Mouse (Mus musculus) liver, embryonic 12.5 days (tissue): ENCODE data around the gene Rrp36. TPM values are rescaled to one million over a fixed set of nuclear protein-coding genes. Genes with fewer than 3 reads are reported as not detected.

Source experiments
- ATAC-seq: fragments of 200-750 bp; cut with Nextera tagmentation; 2 replicates; pipeline ENCODE4 v1.8.0; 2017; ENCODE audit warnings: moderate number of reproducible peaks, mild to moderate bottlenecking, moderate library complexity
- H3K27ac ChIP-seq: fragments of 300-500 bp; sonication (generic); 2 replicates; pipeline ENCODE4 v1.5.1; 2016; ENCODE audit warnings: mild to moderate bottlenecking
- H3K27me3 ChIP-seq: fragments of 300-500 bp; sonication (generic); replicated peaks from 2 replicates; pipeline ENCODE4 v1.6.1; 2016; ENCODE audit warnings: mild to moderate bottlenecking, moderate library complexity
- H3K36me3 ChIP-seq: fragments of 300-500 bp; sonication (generic); 2 replicates; pipeline ENCODE4 v1.6.1; 2016; ENCODE audit warnings: mild to moderate bottlenecking, moderate library complexity
- H3K4me1 ChIP-seq: fragments of 300-500 bp; sonication (generic); 2 replicates; pipeline ENCODE4 v1.6.1; 2016
- H3K4me2 ChIP-seq: fragments of 300-500 bp; sonication (generic); 2 replicates; pipeline ENCODE4 v1.6.1; 2016; ENCODE audit warnings: mild to moderate bottlenecking, moderate library complexity
- H3K4me3 ChIP-seq: fragments of 300-500 bp; sonication (generic); 2 replicates; pipeline ENCODE4 v1.5.1; 2016; ENCODE audit warnings: mild to moderate bottlenecking, moderate library complexity
- H3K9ac ChIP-seq: fragments of 300-500 bp; sonication (generic); 2 replicates; pipeline ENCODE4 v1.6.1; 2016; ENCODE audit warnings: mild to moderate bottlenecking, moderate library complexity
- H3K9me3 ChIP-seq: fragments of 300-500 bp; sonication (generic); replicated peaks from 2 replicates; pipeline ENCODE4 v1.6.1; 2016; ENCODE audit warnings: mild to moderate bottlenecking, moderate library complexity
- WGBS: fragments of 180-500 bp; shearing (Covaris S2); methylation state at CpG from one replicate; pipeline ENCODE4 v1.1.7; 2016; ENCODE audit not compliant: insufficient replicate concordance; 5-methylcytosine and 5-hydroxymethylcytosine counted together
- polyA plus RNA-seq: library from polyadenylated mRNA; unstranded; fragments of >200 nt; fragmentation: Nextera tagmentation; extraction: Ambion mirVana; gene quantifications from 2 replicates; pipeline ENCODE4 v1.2.1, GENCODE M21; 2016

The Rrp36 gene
- polyA plus RNA-seq, 1 experiment from 2014 or later, result 37.3 TPM

DNA sequence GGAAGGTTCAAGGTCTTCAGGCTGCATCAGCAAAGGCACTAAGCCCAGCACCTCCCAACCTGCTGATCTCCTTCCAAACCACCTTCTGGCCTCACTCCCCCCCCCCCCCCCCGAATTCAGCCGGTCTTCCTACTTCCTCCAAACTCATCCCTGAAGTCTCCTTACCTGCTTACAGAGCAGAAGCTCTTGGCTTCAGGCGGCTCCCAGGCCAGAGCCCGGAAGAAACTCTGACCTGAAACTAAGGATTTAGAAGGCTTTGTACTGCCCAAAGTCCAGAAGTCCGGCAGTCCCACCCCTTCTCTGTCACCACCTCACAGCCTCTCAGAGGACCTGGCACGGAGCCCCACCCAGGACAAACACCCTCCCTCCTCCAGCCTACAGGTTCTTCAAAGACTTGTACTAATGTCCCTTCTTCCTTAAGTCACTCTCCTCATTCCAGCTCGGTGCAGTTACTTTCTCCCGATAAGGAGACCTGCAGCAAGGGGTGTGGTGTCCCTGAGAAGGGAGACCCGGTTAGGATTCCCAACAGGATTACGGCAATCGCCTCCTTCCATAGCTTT, 29.2 kb downstream of the Rrp36 start:
- ATAC-seq, result peak; percentile 25
- Histone ChIP-seq H3K4me3 (peak overlapping the region; percentile 80), H3K27ac (peak overlapping the region; percentile 81), H3K4me1 (peaks cover 32% of the 10 kb centered on the region), H3K27me3 (no peaks in the 10 kb centered on the region), H3K9me3 (no peaks in the 10 kb centered on the region), H3K4me2 (peak overlapping the region; percentile 97), H3K36me3 (peaks cover 22% of the 10 kb centered on the region), H3K9ac (peak overlapping the region; percentile 79)
- WGBS, result 9% methylated on average over 11 of the region's 11 CpGs

- Histone ChIP-seq H3K36me3 (peaks cover 21% of the 10 kb centered on the region), H3K27me3 (no peaks in the 10 kb centered on the region), H3K4me1 (peaks cover 25% of the 10 kb centered on the region), H3K9ac (0 out of 2 replicates have a peak overlapping the region, but pooled peaks have one; percentile 79), H3K9me3 (no peaks in the 10 kb centered on the region), H3K27ac (no peak overlapping the region), H3K4me3 (peak overlapping the region; percentile 80; the same call in 1 of the 2 replicates), H3K4me2 (peak overlapping the region; percentile 97)
- ATAC-seq, result no peak
- 82% methylated on average over 12 of the region's 12 CpGs for WGBS
Measured at GRCm38 (mm10) chr17:46644152-46644805, 29.9 kb downstream of the Rrp36 start.

GRCm38 (mm10) chr17:46642060-46642459, 32.1 kb downstream of the Rrp36 start:
- Histone ChIP-seq H3K4me3 (no peak overlapping the region), H3K36me3 (peaks cover 6% of the 10 kb centered on the region; the same call in 1 of the 2 replicates), H3K4me2 (no peak overlapping the region), H3K4me1 (peaks cover 23% of the 10 kb centered on the region), H3K9me3 (no peaks in the 10 kb centered on the region), H3K27me3 (no peaks in the 10 kb centered on the region), H3K9ac (no peak overlapping the region), H3K27ac (no peak overlapping the region)
- no peak for ATAC-seq
- WGBS, result 75% methylated on average over 17 of the region's 17 CpGs

GRCm38 (mm10) chr17:46639929-46640328, 34.2 kb downstream of the Rrp36 start:
- H3K27ac ChIP-seq, result no peak overlapping the region
- no peak overlapping the region for H3K4me2 ChIP-seq
- peaks cover 10% of the 10 kb centered on the region; the same call in 1 of the 2 replicates for H3K36me3 ChIP-seq
- H3K9ac ChIP-seq, result no peak overlapping the region
- WGBS, result 49% methylated on average over 9 of the region's 9 CpGs
- no peak overlapping the region for H3K4me3 ChIP-seq
- ATAC-seq, result no peak
- H3K4me1 ChIP-seq, result peaks cover 19% of the 10 kb centered on the region
- no peaks in the 10 kb centered on the region for H3K9me3 ChIP-seq
- no peaks in the 10 kb centered on the region for H3K27me3 ChIP-seq

DNA sequence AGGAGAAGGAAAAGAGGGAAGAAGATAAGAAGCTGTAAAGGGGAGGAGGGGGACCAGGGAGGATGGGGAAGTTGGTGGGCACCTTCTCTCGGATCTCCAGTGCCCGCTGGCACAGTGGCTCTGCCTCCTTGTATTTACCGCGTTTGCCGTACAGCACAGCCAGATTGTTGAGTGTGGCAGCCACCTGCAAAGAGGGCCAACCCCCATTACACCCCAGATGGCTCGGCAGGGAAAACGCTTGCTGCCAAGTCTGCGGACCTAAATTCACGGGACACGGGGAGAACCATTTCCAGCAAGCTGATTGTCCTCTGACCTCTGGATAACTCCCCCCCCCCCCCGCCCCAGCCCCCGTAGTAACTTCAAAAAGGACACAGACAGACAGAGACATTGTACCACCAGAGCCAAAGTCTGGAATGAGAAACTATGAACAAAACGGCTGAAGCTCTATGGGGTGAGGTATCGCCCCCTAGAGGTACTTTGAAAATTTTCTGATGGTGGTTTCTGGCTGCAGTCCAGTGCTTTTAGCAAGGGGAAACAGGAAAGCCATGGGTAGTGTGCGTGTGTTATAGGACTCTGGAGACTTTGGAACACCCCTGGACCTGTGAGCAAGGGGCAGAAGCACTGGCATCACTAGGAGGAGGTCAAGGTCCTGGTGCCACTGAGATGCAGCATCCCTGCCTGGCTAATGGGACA, 37.2 kb downstream of the Rrp36 start:
- H3K27me3 ChIP-seq, result no peaks in the 10 kb centered on the region
- H3K36me3 ChIP-seq, result peaks cover 8% of the 10 kb centered on the region
- H3K4me3 ChIP-seq, result no peak overlapping the region
- H3K4me1 ChIP-seq, result peaks cover 10% of the 10 kb centered on the region; the same call in 1 of the 2 replicates
- peak overlapping the region; percentile 43 for H3K4me2 ChIP-seq
- H3K27ac ChIP-seq, result no peak overlapping the region
- no peak overlapping the region; the same call in 1 of the 2 replicates for H3K9ac ChIP-seq
- WGBS, result 25% methylated on average over 15 of the region's 15 CpGs
- ATAC-seq, result no peak
- no peaks in the 10 kb centered on the region for H3K9me3 ChIP-seq

GRCm38 (mm10) chr17:46629685-46630441, 44.3 kb downstream of the Rrp36 start:
- 19% methylated on average over 12 of the region's 12 CpGs for WGBS
- H3K36me3 ChIP-seq, result no peaks in the 10 kb centered on the region; the same call in 1 of the 2 replicates
- peak overlapping the region; percentile 71 for H3K27ac ChIP-seq
- peaks cover 37% of the 10 kb centered on the region for H3K4me1 ChIP-seq
- H3K27me3 ChIP-seq, result peaks cover 57% of the 10 kb centered on the region
- peak; percentile 18 for ATAC-seq
- no peak overlapping the region for H3K9ac ChIP-seq
- peak overlapping the region; percentile 66 for H3K4me3 ChIP-seq
- H3K9me3 ChIP-seq, result no peaks in the 10 kb centered on the region
- H3K4me2 ChIP-seq, result peak overlapping the region; percentile 70

DNA sequence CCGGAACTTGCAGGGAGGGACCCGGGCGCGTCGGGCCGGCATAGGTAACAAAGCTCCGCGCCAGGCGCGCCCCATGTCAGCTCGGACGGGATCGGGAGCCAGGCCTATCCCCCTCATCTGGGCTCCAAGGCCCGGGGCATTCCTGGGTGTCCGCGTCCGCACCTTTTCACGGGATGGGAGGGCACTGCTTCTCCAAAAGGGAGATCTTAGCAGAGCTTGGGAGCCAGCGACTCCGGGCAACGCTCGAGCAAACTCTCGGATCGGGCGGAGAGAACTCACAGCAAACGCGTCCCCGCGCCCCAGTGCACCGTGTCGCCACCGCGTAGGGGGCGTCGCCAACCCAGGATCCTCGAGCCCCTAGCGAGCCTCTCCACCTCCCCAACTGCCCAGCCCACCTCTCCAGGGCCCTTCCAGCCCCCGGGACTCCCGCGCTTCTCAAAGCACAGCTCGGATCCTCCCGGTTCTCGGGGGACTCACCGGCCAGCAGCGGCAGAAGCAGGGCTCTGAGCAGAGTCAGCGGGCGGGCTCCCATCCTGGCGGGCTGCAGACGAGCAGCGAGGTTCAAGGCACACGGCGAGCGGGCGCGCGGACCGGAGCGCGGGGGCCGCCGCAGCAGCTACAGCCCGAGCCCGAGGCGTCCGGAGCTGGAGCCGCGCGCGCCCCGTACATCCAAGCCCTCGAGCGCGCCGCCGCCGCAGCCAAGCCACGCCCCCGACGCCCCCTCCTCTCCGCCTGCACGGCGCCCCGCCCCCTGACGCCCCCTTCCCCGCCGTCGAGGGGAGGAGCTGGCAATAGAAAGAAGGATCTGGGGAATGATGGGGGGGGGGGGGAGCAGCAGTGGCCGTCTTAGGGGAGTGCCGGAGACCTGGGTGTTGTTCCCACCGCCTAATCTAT, 45.1 kb downstream of the Rrp36 start, which contains the start of gene Ptk7:
Gene Ptk7 (minus strand): TSS at position 714 of the 894 bp plus-strand sequence.
- under 1% methylated on average over 86 of the region's 90 CpGs for WGBS
- Histone ChIP-seq H3K27ac (peak within 1 kb of the TSS; percentile 71), H3K36me3 (no peaks in the 10 kb centered on the region; the same call in 1 of the 2 replicates), H3K9me3 (no peaks in the 10 kb centered on the region), H3K27me3 (peaks cover 57% of the 10 kb centered on the region), H3K4me2 (peak within 1 kb of the TSS; percentile 70), H3K4me3 (peak within 1 kb of the TSS; percentile 66), H3K9ac (peak within 1 kb of the TSS; percentile 74), H3K4me1 (peaks cover 44% of the 10 kb centered on the region)
- ATAC-seq, result peak; percentile 36

DNA sequence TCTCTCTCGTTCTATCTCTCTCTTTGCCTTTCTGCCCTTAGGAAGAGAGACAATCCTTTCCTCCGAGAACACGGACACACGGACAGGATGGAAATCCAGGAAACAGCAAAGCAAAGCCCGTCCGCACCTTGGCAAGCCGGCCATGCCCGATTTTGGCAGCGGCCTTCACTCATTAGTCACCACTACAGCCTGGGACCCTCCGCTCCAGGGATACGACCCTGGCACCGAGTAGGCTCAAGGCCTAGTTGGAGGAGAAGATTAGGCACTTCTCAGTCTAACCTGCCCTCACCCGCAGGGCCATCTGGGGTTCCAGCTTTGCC, 45.7 kb downstream of the Rrp36 start:
- no peaks in the 10 kb centered on the region; the same call in 1 of the 2 replicates for H3K36me3 ChIP-seq
- peak overlapping the region; percentile 74 for H3K9ac ChIP-seq
- H3K4me1 ChIP-seq, result peaks cover 48% of the 10 kb centered on the region
- peak overlapping the region; percentile 70 for H3K4me2 ChIP-seq
- no peaks in the 10 kb centered on the region for H3K9me3 ChIP-seq
- no peak for ATAC-seq
- peak overlapping the region; percentile 66 for H3K4me3 ChIP-seq
- H3K27me3 ChIP-seq, result peaks cover 59% of the 10 kb centered on the region
- H3K27ac ChIP-seq, result no peak overlapping the region
- 2% methylated on average over 13 of the region's 13 CpGs for WGBS

DNA sequence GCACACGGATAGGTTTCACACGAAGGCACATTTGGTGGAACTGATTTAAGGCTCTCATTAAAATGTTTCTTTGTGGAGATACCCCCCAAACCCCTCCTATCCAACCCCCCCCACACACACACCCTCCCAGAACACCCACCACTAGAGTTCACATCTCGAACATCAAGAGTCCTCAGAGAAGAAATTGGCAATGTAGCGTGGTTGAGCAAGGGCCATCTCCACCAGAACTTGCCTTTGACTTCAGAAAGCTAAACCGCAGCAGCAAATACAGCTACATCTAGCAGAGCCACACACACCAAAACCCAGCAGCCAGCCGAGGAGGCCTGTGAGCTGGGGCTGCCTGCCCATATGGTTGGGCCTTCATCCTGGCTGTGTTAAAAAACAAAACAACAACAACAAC, 46.7 kb downstream of the Rrp36 start:
- H3K9ac ChIP-seq, result no peak overlapping the region
- H3K36me3 ChIP-seq, result no peaks in the 10 kb centered on the region
- 0 out of 2 replicates have a peak overlapping the region, but pooled peaks have one; percentile 66 for H3K4me3 ChIP-seq
- ATAC-seq, result no peak
- peak overlapping the region; percentile 70 for H3K4me2 ChIP-seq
- no peaks in the 10 kb centered on the region for H3K9me3 ChIP-seq
- H3K27ac ChIP-seq, result no peak overlapping the region
- peaks cover 54% of the 10 kb centered on the region for H3K4me1 ChIP-seq
- peaks cover 64% of the 10 kb centered on the region for H3K27me3 ChIP-seq
- WGBS, result 58% methylated on average over 6 of the region's 6 CpGs

GRCm38 (mm10) chr17:46624598-46624997, 49.6 kb downstream of the Rrp36 start:
- Histone ChIP-seq H3K9me3 (no peaks in the 10 kb centered on the region), H3K27ac (no peak overlapping the region; the same call in 1 of the 2 replicates), H3K4me3 (no peak overlapping the region), H3K4me1 (peaks cover 62% of the 10 kb centered on the region), H3K36me3 (no peaks in the 10 kb centered on the region), H3K27me3 (peaks cover 43% of the 10 kb centered on the region), H3K4me2 (0 out of 2 replicates have a peak overlapping the region, but pooled peaks have one; percentile 13), H3K9ac (no peak overlapping the region)
- no peak for ATAC-seq
- 55% methylated on average over 12 of the region's 12 CpGs for WGBS
